Mouse (Mus musculus) 3134 (cell line): ENCODE measurements at regions not wholly inside any gene's neighbourhood (a gene's known extent, or its start where the extent isn't known, plus 50 kb on each side); places are given as distances from the start of the nearest gene placed in this dataset.
"Not testable (repeated sequence)": the region's sequence is repeated elsewhere in the genome, so short reads cannot be mapped to it uniquely, and the experiment has no call there.

Source experiments
- DNase-seq: peaks from one replicate; pipeline ENCODE4 v3.0.0-alpha.2; 2011; ENCODE audit warnings: low spot score; ENCODE audit not compliant: insufficient read length; ENCODE audit errors: extremely low read depth

DNA sequence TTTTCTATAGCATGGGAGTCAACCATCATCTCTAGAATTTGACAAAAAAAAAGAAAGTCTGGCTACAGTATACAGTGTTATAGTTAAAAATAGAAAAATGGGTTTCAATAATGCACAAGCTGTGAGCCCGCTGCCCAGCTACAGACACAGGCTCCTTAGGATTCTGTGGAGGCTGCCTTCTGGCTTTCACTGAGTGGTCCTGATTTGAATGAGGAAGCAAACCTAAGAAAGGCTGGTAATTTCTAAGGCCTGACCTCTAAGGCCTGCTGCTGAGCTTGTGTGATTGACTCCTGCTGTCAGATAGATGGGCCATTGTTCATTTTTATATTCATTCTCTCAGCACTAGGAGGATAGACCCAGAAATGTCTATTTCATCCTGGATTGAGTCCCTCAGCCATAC, 67.7 kb downstream of the Alg10b start:
- DNase-seq = no peak

GRCm38 (mm10) chr15:90294353-90294922, 70.3 kb downstream of the Alg10b start:
- DNase-seq = no peak

GRCm38 (mm10) chr15:90298566-90298965, 74.5 kb downstream of the Alg10b start:
- DNase-seq = no peak

DNA sequence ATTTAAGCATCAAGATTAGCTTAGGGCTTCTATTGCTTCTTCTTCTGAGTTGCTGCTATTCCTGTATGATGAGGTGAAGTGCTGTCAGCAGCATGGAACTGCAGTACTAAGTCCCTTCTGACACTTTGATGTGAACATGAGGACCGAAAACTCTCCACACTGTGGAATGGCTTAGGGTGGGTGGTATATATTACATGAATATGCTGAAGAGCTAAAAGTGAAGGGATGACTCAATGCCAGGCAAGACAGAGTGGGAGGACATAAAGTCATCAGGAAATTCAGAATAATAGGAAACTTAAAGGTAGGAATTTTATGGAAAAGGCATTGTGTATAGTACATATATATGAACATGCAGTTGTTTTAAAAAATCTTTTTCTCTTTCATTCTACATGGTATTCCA, 79.3 kb downstream of the Alg10b start:
- DNase-seq = no peak

GRCm38 (mm10) chr15:90305051-90305450, 80.9 kb downstream of the Alg10b start:
- no peak for DNase-seq

DNA sequence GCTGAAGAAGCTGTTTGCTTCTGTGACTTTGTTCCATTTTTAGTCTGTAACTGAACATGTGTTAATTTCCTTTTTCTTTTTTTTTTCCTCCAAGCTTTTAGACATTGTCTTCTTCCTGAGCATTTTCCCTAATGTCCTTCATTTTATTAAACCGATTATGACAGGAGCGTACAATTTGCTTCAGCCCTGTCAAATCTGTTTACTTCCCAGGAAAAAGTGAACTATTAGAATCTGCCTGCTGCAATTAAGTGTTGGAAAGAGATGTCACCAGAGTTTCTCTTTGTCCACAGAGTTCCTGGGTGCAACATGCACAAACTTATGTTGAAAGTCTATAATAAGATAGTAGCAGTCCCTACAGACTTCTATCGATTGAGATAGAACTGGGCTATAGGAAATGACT, 82.8 kb downstream of the Alg10b start:
- no peak for DNase-seq

DNA sequence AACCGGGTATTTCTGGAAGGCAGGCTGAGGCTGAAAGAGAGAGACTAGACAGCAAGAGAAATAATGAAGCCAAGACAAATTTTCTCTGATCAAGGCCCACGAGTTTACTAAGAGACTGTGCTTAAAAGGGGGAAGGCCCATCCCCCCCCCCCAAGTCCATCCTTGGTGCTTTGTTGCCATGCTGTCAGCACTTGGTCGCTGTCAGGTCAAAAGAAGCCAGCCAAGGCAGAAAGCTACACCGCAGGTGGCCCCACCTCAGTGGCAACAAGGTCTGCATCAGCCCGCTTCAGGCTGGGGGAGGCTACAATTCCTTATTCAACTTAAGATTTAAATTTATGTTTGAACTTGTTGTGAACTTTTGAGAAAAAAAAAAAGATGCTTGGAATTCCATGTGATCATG, 84.3 kb downstream of the Alg10b start:
- DNase-seq = not testable (repeated sequence)

- no peak for DNase-seq
These were observed 84.8 kb downstream of the Alg10b start for GRCm38 (mm10) chr15:90308869-90309268.

GRCm38 (mm10) chr15:90309664-90310063, 85.6 kb downstream of the Alg10b start:
- no peak for DNase-seq

DNA sequence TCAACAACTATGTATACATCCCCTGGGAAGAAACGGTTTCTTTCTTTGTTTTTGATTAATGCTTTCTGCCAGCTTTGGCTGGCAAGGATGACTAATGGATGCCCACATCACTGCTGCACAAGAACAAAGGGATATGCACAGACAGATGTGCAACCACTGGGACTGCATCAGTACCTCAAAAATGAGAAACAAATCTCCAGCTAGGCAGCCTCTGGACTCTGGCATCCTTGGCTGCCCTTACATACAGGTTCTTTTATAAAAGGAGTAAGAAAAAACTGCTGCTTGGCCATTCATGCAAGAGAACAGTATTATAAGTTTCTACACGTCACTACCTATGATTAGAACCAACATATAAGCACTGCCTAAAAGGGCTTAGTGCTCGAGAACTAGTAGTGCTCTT, 97.7 kb downstream of the Alg10b start:
- no peak for DNase-seq

GRCm38 (mm10) chr15:90333275-90333674, 109.2 kb downstream of the Alg10b start:
- no peak for DNase-seq

- DNase-seq = no peak
These were observed 109.7 kb downstream of the Alg10b start for GRCm38 (mm10) chr15:90333766-90334165.

DNA sequence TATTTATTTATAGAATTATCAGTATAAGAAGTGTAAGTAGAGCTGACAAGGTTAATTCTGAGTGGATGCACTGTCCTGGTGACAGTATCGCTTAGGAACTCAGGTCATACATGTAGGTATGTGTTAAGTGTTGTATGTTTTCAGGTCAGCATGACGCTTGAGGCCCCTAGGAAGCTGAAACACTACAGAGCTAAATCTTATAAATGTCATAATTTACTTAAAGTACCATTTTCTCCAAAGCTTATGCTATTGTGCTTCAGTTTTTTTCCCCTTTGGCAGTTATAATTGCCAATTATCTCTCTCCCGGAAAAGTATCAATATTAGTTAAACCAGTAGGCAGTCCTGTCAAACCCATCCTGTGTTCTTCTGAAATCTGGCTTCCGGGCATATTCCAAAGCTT, 110.3 kb downstream of the Alg10b start:
- DNase-seq = no peak

- DNase-seq = no peak
These were observed 111.4 kb downstream of the Alg10b start for GRCm38 (mm10) chr15:90335506-90335905.

- no peak for DNase-seq
These were observed 116.0 kb downstream of the Alg10b start for GRCm38 (mm10) chr15:90340089-90340488.

- no peak for DNase-seq
These were observed 117.2 kb downstream of the Alg10b start for GRCm38 (mm10) chr15:90341261-90341660.

DNA sequence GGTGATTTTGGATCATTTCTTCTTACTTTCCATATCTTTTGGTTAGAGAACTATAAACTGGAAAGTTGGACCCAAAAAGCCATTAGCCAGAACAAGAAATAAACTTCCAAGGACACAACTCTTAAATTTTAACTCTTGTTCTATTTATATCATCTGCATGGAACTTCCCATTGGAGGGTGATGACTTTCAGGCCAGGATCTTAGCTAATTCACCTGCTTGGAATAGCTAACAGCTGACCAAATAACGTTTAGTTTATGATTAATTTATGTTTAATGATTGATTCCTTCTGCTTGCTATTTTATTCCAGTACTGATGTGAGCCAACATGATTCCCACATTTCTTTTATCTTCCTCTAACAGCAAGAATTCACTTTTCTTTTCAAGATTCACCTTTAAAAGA, 119.7 kb downstream of the Alg10b start:
- no peak for DNase-seq

DNA sequence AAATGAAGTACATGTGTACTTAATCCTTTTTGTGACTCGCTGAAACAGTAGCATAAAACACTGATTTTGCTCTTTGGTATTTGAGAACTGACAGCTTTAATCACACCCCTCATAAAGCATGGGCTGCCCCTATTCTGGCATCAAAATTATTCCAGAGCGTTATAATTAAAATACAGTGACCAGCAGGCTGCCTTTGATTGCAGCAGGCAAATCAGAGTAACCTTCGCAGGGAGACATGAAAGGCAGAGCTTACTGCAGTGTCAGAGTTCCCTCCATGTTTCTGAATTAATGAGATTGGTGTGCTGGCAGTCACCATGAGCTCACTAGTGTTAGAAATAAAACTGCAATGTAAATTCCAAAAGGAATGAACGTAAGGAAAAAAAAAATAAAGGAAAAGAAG, 120.8 kb downstream of the Alg10b start:
- DNase-seq = no peak

DNA sequence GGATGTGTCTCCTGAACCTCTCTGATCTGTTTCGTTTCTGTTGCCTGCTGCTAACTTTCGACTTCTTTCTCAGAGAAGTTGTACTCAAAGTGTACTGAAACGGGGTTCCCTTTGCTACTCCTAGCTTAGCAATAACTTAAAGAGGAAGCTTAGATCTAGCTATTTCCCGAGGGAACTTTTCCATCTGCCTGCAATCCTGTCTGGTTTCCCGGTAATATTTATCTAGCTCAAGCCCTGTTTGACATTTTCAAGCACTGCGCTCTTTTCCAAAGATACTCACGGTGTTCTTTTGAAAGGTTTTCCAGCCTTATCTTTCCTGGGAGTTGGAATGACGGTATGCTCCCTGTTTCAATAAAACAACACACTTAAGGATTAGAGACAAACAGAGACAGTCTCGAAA, 122.1 kb downstream of the Alg10b start:
- no peak for DNase-seq

DNA sequence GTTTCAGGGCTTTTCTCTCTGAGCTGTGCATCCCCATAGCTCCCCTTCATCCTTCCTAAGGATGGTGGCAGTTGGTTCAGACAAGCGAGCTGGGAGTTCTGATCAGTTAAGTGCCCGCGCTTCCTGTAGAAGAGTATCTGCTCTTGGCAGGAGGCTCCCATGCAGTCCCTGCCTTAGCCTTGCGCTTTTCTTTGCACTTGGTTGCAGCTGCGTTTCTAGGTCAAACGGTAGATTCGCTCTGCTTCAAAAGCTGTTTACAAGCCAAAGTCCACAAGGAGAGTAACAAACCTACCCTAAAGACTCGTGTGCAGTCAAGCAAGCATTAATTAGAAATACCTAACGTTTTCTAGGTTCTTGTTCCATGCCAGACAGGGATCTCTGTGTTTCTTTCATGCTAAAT, 122.6 kb downstream of the Alg10b start:
- no peak for DNase-seq

GRCm38 (mm10) chr15:90351898-90352297, 127.8 kb downstream of the Alg10b start:
- no peak for DNase-seq

GRCm38 (mm10) chr15:90365656-90366055, 141.5 kb downstream of the Alg10b start:
- DNase-seq = no peak

GRCm38 (mm10) chr15:90377959-90378358, 153.8 kb downstream of the Alg10b start:
- peak; percentile 68 for DNase-seq
